Mouse (Mus musculus) CH12.LX (cell line): ENCODE data around the gene Yjefn3.

Experiments used
- CTCF ChIP-seq, 2 experiments: IDR thresholded peaks in 1 of 2; conservative IDR thresholded peaks in 1 of 2; 2 replicates each; pipeline ENCODE4 v1.5.1; 2011 to 2012; ENCODE audit warnings: low read depth in 2 of 2, low read length in 2 of 2, improper control_type of control experiment in 1 of 2, inconsistent platforms in 1 of 2, mild to moderate bottlenecking in 1 of 2, moderate library complexity in 1 of 2
- EP300 ChIP-seq: IDR thresholded peaks from 2 replicates; pipeline ENCODE4 v1.6.1; 2011; ENCODE audit warnings: low read length, improper control_type of control experiment
- MAZ ChIP-seq: IDR thresholded peaks from 2 replicates; pipeline ENCODE4 v1.6.1; 2012; ENCODE audit warnings: low read depth, mild to moderate bottlenecking, inconsistent platforms, low read length, improper control_type of control experiment, moderate library complexity
- USF1 ChIP-seq: IDR thresholded peaks from 2 replicates; pipeline ENCODE4 v1.6.1; 2014; ENCODE audit warnings: low read depth, mild to moderate bottlenecking, inconsistent platforms, low read length, improper control_type of control experiment

- peak; percentile 48 to 66 for TF ChIP-seq CTCF (conservative IDR thresholded peaks at IDR 0.05 in 1 of 2, IDR thresholded peaks at IDR 0.05 in 1 of 2; ENCODE audit: low read depth in 2 of 2, low read length in 2 of 2)
- TF ChIP-seq MAZ = no peak
- TF ChIP-seq EP300 = no peak
- TF ChIP-seq USF1 = no peak
Observed at GRCm38 (mm10) chr8:69893863-69894262, 8.6 kb downstream of the Yjefn3 start.
